In the genomic region with DNA sequence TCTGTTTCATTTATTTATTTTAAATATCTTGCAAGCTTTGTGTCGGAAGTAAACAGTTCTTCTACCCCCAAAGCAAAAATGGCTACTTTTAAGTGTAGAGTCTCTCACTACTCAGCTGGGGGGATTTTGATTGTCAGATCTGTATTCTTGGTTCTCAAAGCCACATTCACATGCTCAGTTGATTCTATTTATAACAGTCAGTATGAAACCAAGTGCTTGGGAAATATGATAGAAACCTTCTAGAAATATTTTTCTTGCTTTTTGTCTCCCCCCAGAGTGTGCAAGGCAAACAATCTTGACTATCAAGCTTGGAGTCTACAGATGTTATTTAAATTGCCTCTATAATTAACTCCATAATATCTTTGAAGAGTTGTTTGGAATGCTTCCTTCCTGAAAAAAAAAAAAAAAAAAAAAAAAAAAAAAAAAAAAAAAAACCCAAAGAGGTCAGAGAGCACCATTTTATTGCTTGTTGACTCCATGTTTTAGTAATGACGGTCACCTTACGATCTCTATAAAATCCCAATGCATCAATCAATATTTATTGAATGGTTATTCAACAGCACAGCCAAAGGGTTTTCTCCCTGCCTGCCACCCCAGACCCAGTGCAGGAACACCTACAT, we compare ENCODE assay signal across 9 mouse cellular contexts. TPM values are rescaled to one million over a fixed set of nuclear protein-coding genes. Genes with fewer than 3 reads are reported as not detected.
DNase-seq lines count a peak whose midpoint lies in the region; ATAC-seq and TF ChIP-seq lines count a peak whose summit lies in the region.
"Had no signal": no experiment of that assay in that cellular context is flagged by ENCODE, and none has a peak within 500 bp of the region (broad histone marks: within the 10 kb centered on the region; RNA-seq: fewer than 3 reads in every experiment).

No protein-coding gene starts in this region.

- no peak overlapping the region for H3K9ac ChIP-seq in lung, postnatal 0 days (replicated peaks; ENCODE audit: low read depth)
- peak overlapping the region; percentile 60 for H3K9ac ChIP-seq in forebrain, embryonic 14.5 days (ENCODE audit: low read length)
- H3K9ac ChIP-seq in limb, embryonic 14.5 days (ENCODE audit: low read depth, low read length, severe bottlenecking): 0 out of 2 replicates have a peak overlapping the region, but pooled peaks have one; percentile 31
- no peak overlapping the region for H3K9ac ChIP-seq in stomach, embryonic 15.5 days

- no peak for TF ChIP-seq POLR2A in limb, embryonic 14.5 days (IDR thresholded peaks at IDR 0.05; ENCODE audit: borderline replicate concordance, extremely low read depth, insufficient read depth, insufficient read length)

- no peaks in the 10 kb centered on the region for H3K4me1 ChIP-seq in lung, postnatal 0 days (ENCODE audit: insufficient read depth, low read depth, low read length)
- H3K4me1 ChIP-seq in forebrain, embryonic 14.5 days (ENCODE audit: control insufficient read depth, insufficient read depth, low read length): peaks cover 4% of the 10 kb centered on the region
- no peaks in the 10 kb centered on the region for H3K4me1 ChIP-seq in limb, embryonic 14.5 days (ENCODE audit: control insufficient read depth, insufficient read depth, low read length)
- H3K4me1 ChIP-seq in stomach, embryonic 15.5 days: peaks cover 6% of the 10 kb centered on the region; the same call in 1 of the 2 replicates

- peak; percentile 22 for DNase-seq in lung, postnatal 0 days (ENCODE audit: low spot score)
- no peak for DNase-seq in lung, postnatal 14 days
- no peak for DNase-seq in forebrain, embryonic 14.5 days (ENCODE audit: low spot score)
- DNase-seq in limb, embryonic 14.5 days (ENCODE audit: low spot score): no peak
- no peak for DNase-seq in left cerebral cortex, postnatal 14 days (ENCODE audit: low spot score in 2 of 2)
- no peak for DNase-seq in thymus, postnatal 0 days (ENCODE audit: low spot score)
- DNase-seq: thymus, adult 2 months had no signal

- ATAC-seq in lung, postnatal 0 days: no peak
- no peak for ATAC-seq in forebrain, embryonic 14.5 days
- ATAC-seq in limb, embryonic 14.5 days (ENCODE audit: low FRiP score, low read depth): no peak
- no peak for ATAC-seq in stomach, embryonic 15.5 days (ENCODE audit: insufficient read depth, low FRiP score, low read depth)

- no peaks in the 10 kb centered on the region for H3K27me3 ChIP-seq in lung, postnatal 0 days (replicated peaks; ENCODE audit: insufficient read depth, low read length)
- H3K27me3 ChIP-seq in forebrain, embryonic 14.5 days (replicated peaks; ENCODE audit: control insufficient read depth, insufficient read depth, low read length): no peaks in the 10 kb centered on the region
- H3K27me3 ChIP-seq in limb, embryonic 14.5 days (ENCODE audit: control insufficient read depth, insufficient read depth, low read length): no peaks in the 10 kb centered on the region
- H3K27me3 ChIP-seq in stomach, embryonic 15.5 days (replicated peaks): no peaks in the 10 kb centered on the region

- H3K9me3 ChIP-seq in lung, postnatal 0 days (ENCODE audit: low read length): no peaks in the 10 kb centered on the region
- no peaks in the 10 kb centered on the region for H3K9me3 ChIP-seq in forebrain, embryonic 14.5 days (replicated peaks; ENCODE audit: control insufficient read depth, low read length)
- H3K9me3 ChIP-seq in limb, embryonic 14.5 days (ENCODE audit: control insufficient read depth, low read length): no peaks in the 10 kb centered on the region
- H3K9me3 ChIP-seq in stomach, embryonic 15.5 days: no peaks in the 10 kb centered on the region

- TF ChIP-seq EP300 in lung, postnatal 0 days (IDR thresholded peaks at IDR 0.05): no peak

- no peak overlapping the region for H3K27ac ChIP-seq in lung, postnatal 0 days (ENCODE audit: low read length)
- H3K27ac ChIP-seq in forebrain, embryonic 14.5 days (ENCODE audit: low read depth, low read length): no peak overlapping the region
- H3K27ac ChIP-seq in limb, embryonic 14.5 days (replicated peaks; ENCODE audit: low read depth, low read length): no peak overlapping the region
- no peak overlapping the region for H3K27ac ChIP-seq in stomach, embryonic 15.5 days
- H3K27ac ChIP-seq: macrophage had no signal

- intact Hi-C loops in left cerebral cortex, postnatal 14 days (cut with DNase I): no loop called here

- no peaks in the 10 kb centered on the region for H3K36me3 ChIP-seq in lung, postnatal 0 days (ENCODE audit: insufficient read depth, low read length)
- no peaks in the 10 kb centered on the region for H3K36me3 ChIP-seq in forebrain, embryonic 14.5 days (ENCODE audit: control insufficient read depth, insufficient read depth, low read length)
- no peaks in the 10 kb centered on the region for H3K36me3 ChIP-seq in limb, embryonic 14.5 days (ENCODE audit: control insufficient read depth, insufficient read depth, low read length)
- H3K36me3 ChIP-seq in stomach, embryonic 15.5 days: no peaks in the 10 kb centered on the region

- H3K4me2 ChIP-seq in lung, postnatal 0 days (replicated peaks; ENCODE audit: low read depth, low read length): peak overlapping the region; percentile 39
- H3K4me2 ChIP-seq in forebrain, embryonic 14.5 days (ENCODE audit: low read length): peak overlapping the region; percentile 53
- H3K4me2 ChIP-seq in limb, embryonic 14.5 days (replicated peaks; ENCODE audit: low read depth, low read length, severe bottlenecking): peak overlapping the region; percentile 35
- H3K4me2 ChIP-seq in stomach, embryonic 15.5 days: peak overlapping the region; percentile 52

- 0 out of 2 replicates have a peak overlapping the region, but pooled peaks have one; percentile 14 for H3K4me3 ChIP-seq in lung, postnatal 0 days (ENCODE audit: low read depth, low read length)
- H3K4me3 ChIP-seq in forebrain, embryonic 14.5 days (ENCODE audit: low read depth, low read length): peak overlapping the region; percentile 26
- peak overlapping the region; percentile 18; the same call in 1 of the 2 replicates for H3K4me3 ChIP-seq in limb, embryonic 14.5 days (replicated peaks; ENCODE audit: low read length)
- peak overlapping the region; percentile 22; the same call in 1 of the 2 replicates for H3K4me3 ChIP-seq in stomach, embryonic 15.5 days (replicated peaks)

- TF ChIP-seq CTCF in lung, postnatal 0 days (IDR thresholded peaks at IDR 0.05): no peak

- WGBS in lung, postnatal 0 days: 39% methylated on average over 3 of the region's 3 CpGs
- 73% methylated on average over 3 of the region's 3 CpGs for WGBS in forebrain, embryonic 14.5 days
- WGBS in limb, embryonic 14.5 days: 32% methylated on average over 3 of the region's 3 CpGs
- 52% methylated on average over 3 of the region's 3 CpGs for WGBS in stomach, embryonic 15.5 days

RNA-seq across cellular contexts. Expression of a gene that starts 0.6 kb away (rescaled TPM):
- 0.40 and 0.44 TPM in 2 replicates for polyA plus RNA-seq in lung, postnatal 0 days (2015; fragmentation: Nextera tagmentation; extraction: Ambion mirVana)
- 1.9 and 2.5 TPM in 2 replicates for polyA plus RNA-seq in forebrain, embryonic 14.5 days (2014; fragmentation: Nextera tagmentation; extraction: Ambion mirVana)
- 0.06 and 0.10 TPM in 2 replicates for polyA plus RNA-seq in limb, embryonic 14.5 days (2012; rRNA removed)
- 0.06 and 0.36 TPM in 2 replicates for polyA plus RNA-seq in limb, embryonic 14.5 days (2014; fragmentation: Nextera tagmentation; extraction: Ambion mirVana)
- polyA plus RNA-seq in stomach, embryonic 15.5 days (2015; fragmentation: Nextera tagmentation; extraction: Ambion mirVana): 0.17 and 0.31 TPM in 2 replicates
- total RNA-seq in left cerebral cortex, postnatal 14 days (2021): 10 to 100 TPM; 27.7 to 30.0 TPM
- 1.7 and 2.0 TPM in 2 replicates for polyA plus RNA-seq in thymus, postnatal 0 days (2015; fragmentation: Nextera tagmentation; extraction: Ambion mirVana)
- polyA plus RNA-seq: macrophage had no signal

RNA-seq across cellular contexts. Expression of a gene that starts 12.5 kb away (rescaled TPM):
- polyA plus RNA-seq in lung, postnatal 0 days (2015; fragmentation: Nextera tagmentation; extraction: Ambion mirVana): 133 and 136 TPM in 2 replicates
- polyA plus RNA-seq in forebrain, embryonic 14.5 days (2014; fragmentation: Nextera tagmentation; extraction: Ambion mirVana): 214 and 218 TPM in 2 replicates
- polyA plus RNA-seq in limb, embryonic 14.5 days (2012; rRNA removed): 106 and 180 TPM in 2 replicates
- polyA plus RNA-seq in limb, embryonic 14.5 days (2014; fragmentation: Nextera tagmentation; extraction: Ambion mirVana): 154 and 166 TPM in 2 replicates
- polyA plus RNA-seq in stomach, embryonic 15.5 days (2015; fragmentation: Nextera tagmentation; extraction: Ambion mirVana): 202 and 210 TPM in 2 replicates
- total RNA-seq in left cerebral cortex, postnatal 14 days (2021): 10 to 100 TPM; 67.1 to 73.7 TPM
- polyA plus RNA-seq in thymus, postnatal 0 days (2015; fragmentation: Nextera tagmentation; extraction: Ambion mirVana): 227 and 240 TPM in 2 replicates

RNA-seq across cellular contexts. Expression of a gene that starts 41.8 kb away (rescaled TPM):
- not detected in 2 replicates for polyA plus RNA-seq in lung, postnatal 0 days (2015; fragmentation: Nextera tagmentation; extraction: Ambion mirVana)
- polyA plus RNA-seq in forebrain, embryonic 14.5 days (2014; fragmentation: Nextera tagmentation; extraction: Ambion mirVana): not detected in 2 replicates
- polyA plus RNA-seq in limb, embryonic 14.5 days (2012; rRNA removed): 0.35 and 0.44 TPM in 2 replicates
- 0.35 TPM in 1 of 2 replicates, not detected in the other for polyA plus RNA-seq in limb, embryonic 14.5 days (2014; fragmentation: Nextera tagmentation; extraction: Ambion mirVana)
- polyA plus RNA-seq in stomach, embryonic 15.5 days (2015; fragmentation: Nextera tagmentation; extraction: Ambion mirVana): not detected in 2 replicates
- total RNA-seq in left cerebral cortex, postnatal 14 days (2021): not detected
- 0.72 and 0.75 TPM in 2 replicates for polyA plus RNA-seq in thymus, postnatal 0 days (2015; fragmentation: Nextera tagmentation; extraction: Ambion mirVana)
- polyA plus RNA-seq: macrophage had no signal

Comparison
In these comparisons a context has a peak if more than half of its experiments do, and no peak if none do; other contexts are left out.
1. H3K9ac ChIP-seq: peak in forebrain, embryonic 14.5 days (single experiment) and limb, embryonic 14.5 days (single experiment); none in lung, postnatal 0 days (single experiment) and stomach, embryonic 15.5 days (single experiment).
2. Peak in every context shown above with its lines, with median percentiles within 50 percentile points of each other: H3K4me2 ChIP-seq and H3K4me3 ChIP-seq.